Mouse (Mus musculus): ENCODE measurements around the gene Alg9. TPM values are rescaled to one million over a fixed set of nuclear protein-coding genes. Genes with fewer than 3 reads are reported as not detected.
"Not testable (repeated sequence)": the region's sequence is repeated elsewhere in the genome, so short reads cannot be mapped to it uniquely, and the experiment has no call there.

The Alg9 gene
- total RNA-seq, 2 experiments from 2014 or later = 52.7 to 53.8 TPM

- intact Hi-C loops (cut with DNase I) = no loop called here
- DNase-seq = no peak
These were observed 36.9 kb downstream of the Alg9 start for GRCm38 (mm10) chr9:50811746-50812145.

GRCm38 (mm10) chr9:50813796-50814195, 39.0 kb downstream of the Alg9 start:
- DNase-seq = no peak
- intact Hi-C loops (cut with DNase I) = no loop called here

GRCm38 (mm10) chr9:50815666-50816065, 40.8 kb downstream of the Alg9 start:
- intact Hi-C loops (cut with DNase I) = no loop called here
- DNase-seq = no peak

GRCm38 (mm10) chr9:50816512-50816911, 41.7 kb downstream of the Alg9 start:
- intact Hi-C loops (cut with DNase I) = no loop called here
- no peak for DNase-seq

GRCm38 (mm10) chr9:50818050-50818449, 43.2 kb downstream of the Alg9 start:
- no peak for DNase-seq
- intact Hi-C loops (cut with DNase I) = no loop called here

- no peak for DNase-seq
- intact Hi-C loops (cut with DNase I) = loop anchor here (1.0 kb wide), 1 partner anchor 26 kb away; the partner anchor contains the start of gene Ppp2r1b
These were observed 44.9 kb downstream of the Alg9 start for GRCm38 (mm10) chr9:50819716-50820115.

- no peak for DNase-seq
- intact Hi-C loops (cut with DNase I) = no loop called here
These were observed 46.8 kb downstream of the Alg9 start for GRCm38 (mm10) chr9:50821651-50822050.

- intact Hi-C loops (cut with DNase I) = no loop called here
- DNase-seq = no peak
These were observed 47.4 kb downstream of the Alg9 start for GRCm38 (mm10) chr9:50822216-50822615.

- intact Hi-C loops (cut with DNase I) = no loop called here
- DNase-seq = no peak
These were observed 49.1 kb downstream of the Alg9 start for GRCm38 (mm10) chr9:50823779-50824453.

GRCm38 (mm10) chr9:50831514-50831913, 56.7 kb downstream of the Alg9 start:
- DNase-seq = no peak

GRCm38 (mm10) chr9:50832162-50832561, 57.3 kb downstream of the Alg9 start:
- intact Hi-C loops (cut with DNase I) = no loop called here
- DNase-seq = no peak

More at GRCm38 (mm10) chr9:50831514-50831913, 56.7 kb downstream of the Alg9 start:
- intact Hi-C loops (cut with DNase I) = no loop called here

- DNase-seq; intact Hi-C loops (cut with DNase I): not testable (repeated sequence)
These were observed 57.8 kb downstream of the Alg9 start for GRCm38 (mm10) chr9:50832582-50832981.

- intact Hi-C loops (cut with DNase I) = no loop called here
- no peak for DNase-seq
These were observed 59.0 kb downstream of the Alg9 start for GRCm38 (mm10) chr9:50833786-50834185.

- intact Hi-C loops (cut with DNase I) = no loop called here
- no peak for DNase-seq
These were observed 60.4 kb downstream of the Alg9 start for GRCm38 (mm10) chr9:50835068-50835705.

- DNase-seq = no peak
- intact Hi-C loops (cut with DNase I) = no loop called here
These were observed 61.3 kb downstream of the Alg9 start for GRCm38 (mm10) chr9:50836097-50836496.

- intact Hi-C loops (cut with DNase I) = no loop called here
- DNase-seq = no peak
These were observed 66.4 kb downstream of the Alg9 start for GRCm38 (mm10) chr9:50841079-50841789.

GRCm38 (mm10) chr9:50845081-50845480, 70.3 kb downstream of the Alg9 start, which contains the start of gene Ppp2r1b:
TSS of gene Ppp2r1b (plus strand) at chr9:50845301.
- intact Hi-C loops (cut with DNase I) = loop anchor here (1.0 kb wide), 1 partner anchor 26 kb away; no protein-coding TSS in a partner anchor
- no peak for DNase-seq

- intact Hi-C loops (cut with DNase I) = loop anchor here (1.0 kb wide), 1 partner anchor 26 kb away; no protein-coding TSS in a partner anchor
- DNase-seq = no peak
These were observed 70.7 kb downstream of the Alg9 start for GRCm38 (mm10) chr9:50845547-50845946.

- intact Hi-C loops (cut with DNase I) = no loop called here
These were observed 72.3 kb downstream of the Alg9 start for GRCm38 (mm10) chr9:50847133-50847532.

GRCm38 (mm10) chr9:50847606-50848368, 73.0 kb downstream of the Alg9 start:
- no peak for DNase-seq
- intact Hi-C loops (cut with DNase I) = loop anchor here (2.0 kb wide), 2 partner anchors 161 to 305 kb away; partner anchors contain the start of gene Sik2

More at GRCm38 (mm10) chr9:50847133-50847532, 72.3 kb downstream of the Alg9 start:
- no peak for DNase-seq

Data from left cerebral cortex, postnatal 4 days (tissue).